Mouse (Mus musculus): ENCODE measurements at regions not wholly inside any gene's neighbourhood (a gene's known extent, or its start where the extent isn't known, plus 50 kb on each side); places are given as distances from the start of the nearest gene placed in this dataset.

- TF ChIP-seq CHD2 (IDR thresholded peaks at IDR 0.05; ENCODE audit: low read depth, low read length) (no peak), MAFK (IDR thresholded peaks at IDR 0.05; ENCODE audit: insufficient read depth, low read depth, low read length) (no peak), HCFC1 (IDR thresholded peaks at IDR 0.05; ENCODE audit: borderline replicate concordance, insufficient read depth, low read length) (no peak), ZNF384 (IDR thresholded peaks at IDR 0.05; ENCODE audit: low read depth, low read length) (no peak), ZC3H11A (IDR thresholded peaks at IDR 0.05; ENCODE audit: borderline replicate concordance, low read depth, low read length) (no peak)
Measured at GRCm38 (mm10) chr10:107982632-107983031, 70.7 kb upstream of the Otogl start.

Data from ES-E14 (cell line).